Mouse (Mus musculus): Measurements from ENCODE around the gene Dck. TPM values are rescaled to one million over a fixed set of nuclear protein-coding genes. Genes with fewer than 3 reads are reported as not detected.

Gene Dck
- total RNA-seq, 2 experiments from 2014 or later, result 13.7 to 13.8 TPM

- no peak for DNase-seq (ENCODE audit: extremely low spot score in 1 of 2, low spot score in 1 of 2)
Measured at GRCm38 (mm10) chr5:88790675-88791074, 25.9 kb downstream of the Dck start.

DNA sequence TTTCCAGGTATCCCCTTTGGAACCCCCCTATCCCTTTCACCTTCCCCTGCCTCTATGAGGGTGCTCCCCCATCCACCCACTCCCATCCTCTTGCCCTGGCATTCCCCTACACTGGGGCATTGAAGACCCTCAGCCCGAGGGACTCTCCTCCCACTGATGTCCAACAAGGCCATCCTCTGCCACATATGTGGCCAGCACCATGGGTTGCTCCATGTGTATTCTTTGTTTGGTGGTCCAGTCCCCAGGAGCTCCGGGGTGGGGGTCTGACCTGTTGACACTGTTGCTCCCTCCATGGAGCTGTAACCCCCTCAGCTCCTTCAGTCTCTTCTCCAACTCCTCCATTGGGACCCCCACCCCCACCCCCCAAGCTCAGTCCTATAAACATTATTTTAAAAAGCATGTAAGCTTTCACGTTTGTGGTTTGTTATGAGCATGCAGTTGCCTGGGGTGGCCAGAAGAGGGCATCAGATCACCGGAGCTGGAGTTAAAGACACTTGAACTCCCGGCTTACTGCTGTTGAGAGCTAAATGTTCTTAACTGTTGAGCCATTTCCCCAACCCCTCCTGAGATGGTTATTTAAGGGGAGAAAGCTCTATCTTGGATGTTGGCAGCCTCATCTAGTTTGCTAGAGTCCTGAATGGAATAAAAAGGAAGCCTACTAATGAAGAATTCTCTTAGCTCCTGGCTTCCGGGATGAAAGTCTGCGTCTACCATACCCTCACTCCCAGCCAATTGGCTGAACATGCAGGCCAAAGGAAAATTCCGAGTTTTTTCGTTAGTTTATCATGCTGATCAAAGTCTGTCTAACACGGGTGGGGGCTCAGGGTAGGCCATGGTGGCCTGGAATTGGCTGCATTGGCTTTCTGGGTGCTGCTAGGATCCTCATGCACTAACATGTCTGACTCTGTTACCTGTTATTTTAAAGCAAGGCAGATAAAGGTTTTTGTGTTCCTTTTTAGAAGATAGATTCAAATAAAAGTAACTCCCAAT is 26.8 kb downstream of the Dck start:
- peak in 1 of 2 experiments; percentile 58 for DNase-seq (ENCODE audit: extremely low spot score in 1 of 2, low spot score in 1 of 2)

DNA sequence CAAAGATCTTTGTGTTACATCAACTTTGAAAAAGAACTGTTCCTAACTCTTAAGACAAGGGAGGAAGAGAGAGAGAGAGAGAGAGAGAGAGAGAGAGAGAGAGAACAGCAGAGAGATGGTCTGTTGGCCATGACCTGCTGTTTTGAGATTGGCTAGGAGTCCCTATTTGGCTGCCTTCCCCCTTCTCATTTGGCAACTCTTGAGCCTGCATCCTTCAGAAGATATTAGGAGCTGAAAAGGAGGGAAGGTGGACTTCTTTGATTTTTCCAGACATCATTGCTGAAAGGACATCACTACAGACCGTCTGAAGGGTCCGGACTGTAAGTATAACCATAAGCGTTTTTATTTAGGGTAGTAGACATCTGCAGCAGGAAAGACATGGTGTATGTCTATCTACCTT is 28.9 kb downstream of the Dck start:
- no peak for DNase-seq (ENCODE audit: extremely low spot score in 1 of 2, low spot score in 1 of 2)

DNA sequence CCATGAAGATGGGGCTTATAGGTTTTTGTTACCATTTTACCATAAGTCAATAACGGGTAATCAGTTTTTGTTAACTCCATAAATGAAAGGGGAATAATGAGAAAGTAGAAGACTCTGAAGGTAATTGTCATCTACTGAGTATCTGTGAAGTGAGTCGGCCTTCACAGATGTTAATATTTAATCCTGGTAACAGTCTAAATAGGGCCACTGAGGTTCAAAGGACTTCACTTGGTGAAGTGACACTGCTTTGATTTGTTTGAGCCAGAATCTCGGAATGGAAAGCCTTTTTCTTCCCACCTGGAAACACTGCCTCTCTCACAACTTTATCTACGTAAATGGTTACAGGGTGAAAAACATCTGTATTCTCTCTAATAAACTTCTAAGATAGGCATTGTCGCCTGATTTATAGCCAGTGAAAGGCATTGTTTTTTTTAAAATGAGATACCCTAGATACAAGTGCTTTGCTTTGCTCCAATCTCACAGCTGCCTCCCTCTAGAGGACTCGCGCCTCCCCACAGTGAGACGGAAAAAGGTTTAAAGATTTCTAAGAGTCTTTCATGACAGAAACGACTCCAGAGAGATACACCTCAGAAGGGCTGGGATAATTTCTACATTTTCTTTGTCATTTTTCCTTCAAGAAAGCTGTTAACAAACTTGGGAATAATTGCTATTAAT is 31.3 kb downstream of the Dck start:
- no peak for DNase-seq (ENCODE audit: extremely low spot score in 1 of 2, low spot score in 1 of 2)

DNA sequence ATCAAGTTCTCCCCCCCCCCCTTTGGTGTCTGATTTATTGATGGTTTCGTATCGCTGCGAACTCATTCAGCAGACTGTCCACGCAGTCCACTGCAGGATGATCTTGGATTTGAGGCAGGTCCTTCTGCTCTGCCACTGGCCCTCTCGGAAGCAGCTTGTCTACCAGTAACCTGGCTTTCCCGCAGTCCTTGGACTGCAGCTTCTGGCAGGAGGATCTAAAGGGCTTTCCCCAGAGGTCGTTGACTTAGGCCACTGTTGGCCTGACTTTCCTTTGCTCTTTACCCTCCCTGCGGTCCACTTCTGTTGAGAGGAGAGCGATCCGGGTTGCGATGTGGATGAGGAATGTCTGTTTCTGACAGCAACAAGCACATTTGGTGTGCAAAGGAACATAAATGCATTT is 31.8 kb downstream of the Dck start:
- no peak for DNase-seq (ENCODE audit: extremely low spot score in 1 of 2, low spot score in 1 of 2)

DNA sequence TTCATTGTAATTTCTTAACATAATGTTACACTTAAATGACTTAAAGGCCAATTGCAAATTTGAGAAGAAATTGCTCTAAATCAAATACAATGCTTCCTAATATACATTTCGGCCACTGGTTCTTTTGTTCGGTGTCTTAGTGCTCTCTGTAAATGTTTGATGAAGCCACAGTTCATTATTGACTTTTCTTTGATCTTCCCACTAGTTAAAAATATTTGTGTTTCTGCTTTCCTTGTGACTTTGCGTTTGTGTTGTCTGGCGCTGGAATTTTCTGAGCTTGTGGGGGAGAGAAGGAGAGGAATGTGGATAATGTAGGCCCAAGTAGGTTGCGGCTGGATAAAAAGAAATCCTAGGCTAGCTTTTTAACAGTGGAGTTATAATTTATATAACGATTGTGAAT is 32.3 kb downstream of the Dck start:
- no peak for DNase-seq (ENCODE audit: extremely low spot score in 1 of 2, low spot score in 1 of 2)

GRCm38 (mm10) chr5:88805616-88806015 is 40.8 kb downstream of the Dck start:
- no peak for DNase-seq (ENCODE audit: extremely low spot score in 1 of 2, low spot score in 1 of 2)

- DNase-seq (ENCODE audit: extremely low spot score in 1 of 2, low spot score in 1 of 2), result no peak
Measured at GRCm38 (mm10) chr5:88806278-88806677, 41.5 kb downstream of the Dck start.

DNA sequence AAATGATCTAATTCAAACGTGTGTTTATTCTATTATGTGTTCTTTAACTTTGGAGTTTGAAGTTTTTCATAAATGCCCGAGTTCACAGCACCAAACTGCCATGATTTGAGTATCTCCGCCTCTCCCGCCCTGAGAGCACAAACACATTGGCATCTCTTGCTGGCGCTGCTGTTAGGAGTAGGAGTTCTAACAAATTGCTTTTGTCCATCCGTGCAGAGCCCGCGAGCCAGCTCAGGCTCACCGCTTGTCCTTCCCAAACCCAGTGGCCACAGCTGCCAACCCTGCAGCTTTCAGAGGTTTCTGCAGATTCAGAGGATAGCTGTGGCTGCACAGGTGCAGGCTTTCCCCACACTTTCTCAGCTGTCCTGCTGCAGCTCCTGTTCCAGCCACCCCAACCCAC is 42.5 kb downstream of the Dck start:
- DNase-seq (ENCODE audit: extremely low spot score in 1 of 2, low spot score in 1 of 2), result no peak

DNA sequence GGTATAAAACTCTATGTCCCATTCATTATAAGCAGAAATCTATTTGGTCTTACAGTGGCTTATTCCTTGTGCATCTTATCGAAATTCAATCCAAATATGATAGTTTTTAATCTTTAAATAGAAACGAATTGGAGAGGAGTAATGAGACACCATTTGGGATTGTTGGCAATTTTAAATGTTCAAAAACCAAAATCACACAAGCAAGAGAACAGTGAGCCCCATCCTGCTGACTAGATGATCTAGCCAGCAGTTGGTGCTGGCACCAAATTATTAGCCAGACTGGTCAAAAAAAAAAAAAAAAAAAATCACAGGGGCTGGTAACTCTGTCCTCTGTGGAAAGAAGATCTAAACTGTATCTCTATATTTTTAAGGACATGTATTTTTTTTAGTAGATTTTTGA is 48.4 kb downstream of the Dck start:
- no peak for DNase-seq (ENCODE audit: extremely low spot score in 1 of 2, low spot score in 1 of 2)

DNA sequence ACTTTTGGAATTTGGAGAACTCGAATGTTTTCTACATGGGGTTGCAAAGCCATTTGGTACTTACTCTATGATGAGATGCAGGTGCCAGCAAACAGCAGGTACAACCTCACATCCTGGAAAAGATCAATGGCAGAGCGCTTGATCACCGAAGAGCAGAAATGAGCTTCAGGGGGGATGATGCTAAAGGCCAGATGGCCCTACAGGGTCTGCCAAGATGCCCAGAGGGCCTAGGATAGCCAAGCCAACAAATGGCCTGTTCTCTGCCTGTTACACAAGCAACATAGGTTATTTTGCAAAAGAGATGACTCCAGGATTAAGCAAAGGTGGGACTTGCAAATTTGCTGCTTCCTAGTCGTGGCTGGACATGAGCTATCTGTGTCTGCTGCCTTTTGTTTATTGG is 49.8 kb downstream of the Dck start:
- DNase-seq (ENCODE audit: extremely low spot score in 1 of 2, low spot score in 1 of 2), result no peak

DNA sequence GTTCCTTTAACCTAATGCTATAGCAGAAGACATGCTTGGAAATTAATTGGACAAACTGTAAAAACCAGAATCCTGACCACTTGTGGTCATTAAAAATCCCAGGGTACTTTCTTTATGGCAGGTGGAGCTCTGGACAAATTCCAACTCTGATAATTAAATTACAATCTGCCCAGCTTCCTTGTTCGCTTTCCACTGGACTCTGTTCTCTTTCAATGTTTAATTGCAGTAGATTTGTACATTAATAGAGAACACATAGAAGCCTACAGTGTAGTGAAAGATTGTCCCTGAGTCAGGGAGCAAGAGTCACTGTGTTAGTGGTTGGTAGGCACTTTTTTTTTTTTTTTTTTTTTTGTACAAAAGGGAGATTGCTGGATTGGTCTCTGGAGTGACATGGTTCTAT is 56.7 kb downstream of the Dck start:
- no peak for DNase-seq (ENCODE audit: extremely low spot score in 1 of 2, low spot score in 1 of 2)

GRCm38 (mm10) chr5:88824838-88825237 is 60.0 kb downstream of the Dck start:
- no peak for DNase-seq (ENCODE audit: extremely low spot score in 1 of 2, low spot score in 1 of 2)

DNA sequence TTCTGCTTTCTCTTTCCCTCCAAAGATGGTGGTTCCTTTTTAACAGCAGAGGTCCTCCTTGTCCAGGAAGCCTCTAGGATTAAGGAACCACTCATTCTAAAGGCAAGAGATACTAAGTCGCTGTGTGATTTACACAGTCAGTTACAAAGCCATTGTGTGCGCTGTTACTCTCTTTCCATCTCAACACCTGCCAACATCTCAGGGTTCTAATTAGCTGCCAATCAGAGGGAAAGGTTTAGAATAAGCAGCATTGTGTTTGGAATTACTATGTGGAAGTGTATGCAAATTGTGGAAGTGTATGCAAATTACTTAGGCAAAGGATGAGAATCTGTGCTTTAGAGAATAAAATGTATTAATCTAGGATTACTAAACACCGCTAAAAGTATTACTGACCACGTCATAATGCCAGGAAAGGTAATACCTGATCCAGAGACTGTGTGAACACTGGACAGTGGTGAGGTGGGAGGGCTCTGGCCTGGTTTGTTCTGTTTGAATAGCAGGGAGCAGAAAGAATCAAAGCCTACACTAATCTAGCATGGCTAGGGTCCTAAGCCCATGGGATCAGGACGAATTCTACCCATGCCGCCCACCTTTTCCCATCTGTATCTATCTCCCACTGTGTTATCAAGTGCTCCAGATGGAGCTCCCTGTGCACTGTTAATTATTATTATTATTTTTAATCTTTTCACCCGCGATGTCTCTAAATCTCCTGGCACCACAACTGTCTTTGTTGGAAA is 65.2 kb downstream of the Dck start:
- no peak for DNase-seq (ENCODE audit: extremely low spot score in 1 of 2, low spot score in 1 of 2)

DNA sequence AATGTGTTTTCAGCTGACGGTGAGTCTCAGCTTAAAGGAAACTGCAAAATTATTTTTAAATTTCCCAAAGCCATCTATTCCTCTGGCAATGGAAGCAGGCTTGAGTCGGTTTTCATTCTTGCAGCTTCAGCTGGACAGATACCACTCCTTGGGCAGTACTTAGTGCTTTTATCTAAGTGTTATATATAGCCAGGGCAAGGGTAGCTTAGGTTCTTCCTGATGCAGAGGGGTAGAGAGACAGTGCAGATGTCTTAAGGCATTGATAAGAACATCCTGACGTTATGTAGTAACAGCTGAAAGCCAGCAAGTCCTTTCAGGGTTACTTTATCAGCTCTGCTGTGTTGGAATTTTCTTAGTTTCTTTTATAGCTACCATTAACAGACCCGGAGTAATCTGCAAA is 66.1 kb downstream of the Dck start:
- no peak for DNase-seq (ENCODE audit: extremely low spot score in 1 of 2, low spot score in 1 of 2)

DNA sequence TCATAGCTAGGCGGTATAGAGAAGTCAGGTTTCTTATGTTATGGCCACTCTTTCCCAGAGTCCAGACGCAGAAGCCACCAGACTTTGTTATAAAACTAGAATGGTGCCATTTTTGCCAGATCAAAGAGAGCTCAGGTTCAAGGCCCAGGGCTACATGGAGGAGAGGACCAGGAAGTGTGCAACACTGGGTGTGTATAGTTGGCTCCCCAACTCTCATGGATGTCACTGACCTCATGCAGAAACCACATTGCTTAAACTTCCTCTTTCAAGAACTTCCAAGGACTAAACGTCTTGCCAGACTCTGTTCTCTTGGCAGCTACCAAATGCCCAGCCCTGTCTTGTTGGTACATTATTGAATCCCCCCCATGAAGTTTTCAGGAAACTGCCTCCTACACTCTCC is 67.1 kb downstream of the Dck start:
- no peak for DNase-seq (ENCODE audit: extremely low spot score in 1 of 2, low spot score in 1 of 2)

Other genes starting within 250 kb of the Dck start
- under 1 TPM in 1 of 2 experiments, not detected in 1; 0.26 TPM for gene Jchain, start 237.1 kb upstream of the Dck start, total RNA-seq (2021)
- gene Utp3, start 210.5 kb upstream of the Dck start, total RNA-seq (2021), result 10 to 100 TPM; 24.8 to 26.3 TPM
- 100 to 1,000 TPM; 158 to 162 TPM for gene Rufy3, start 200.0 kb upstream of the Dck start, total RNA-seq (2021)
- 10 to 100 TPM; 94.2 to 98.6 TPM for gene Grsf1, start 88.8 kb upstream of the Dck start, total RNA-seq (2021)
- gene Mob1b, start 44.1 kb upstream of the Dck start, total RNA-seq (2021), result 10 to 100 TPM; 27.0 to 34.1 TPM
- 100 to 1,000 TPM; 139 to 170 TPM for gene Slc4a4, start 121.8 kb downstream of the Dck start, total RNA-seq (2021)

Data from layer of hippocampus, postnatal 25 days (tissue).